Mouse (Mus musculus) left cerebral cortex, postnatal 25 days (tissue): ENCODE results near the gene Asb2. TPM values are rescaled to one million over a fixed set of nuclear protein-coding genes. Genes with fewer than 3 reads are reported as not detected.

ENCODE experiments used
- DNase-seq, 2 experiments: peaks; one replicate each; pipeline ENCODE4 v3.0.0; 2022; ENCODE audit warnings: low spot score in 2 of 2, mixed read lengths in 1 of 2
- intact Hi-C: fragments of 180-260 bp; cut with DNase I; formaldehyde crosslinking; loops from one replicate; pipeline ENCODE4 v1.15.1; 2025
- total RNA-seq, 2 experiments: library from RNA; stranded (reverse); gene quantifications; 2 replicates each; pipeline ENCODE4 v1.2.3; 2021

Asb2 gene
- total RNA-seq, 2 experiments from 2014 or later = 2.7 to 3.4 TPM

GRCm38 (mm10) chr12:103328448-103329191 lies 27.2 kb downstream of the Asb2 start:
- DNase-seq = no peak
- intact Hi-C loops = loop anchor here (5.0 kb wide), 1 partner anchor 39 kb away; no protein-coding TSS in a partner anchor

- DNase-seq = no peak
- intact Hi-C loops = loop anchor here (5.0 kb wide), 1 partner anchor 40 kb away; no protein-coding TSS in a partner anchor
Observed at GRCm38 (mm10) chr12:103327107-103327506, 28.7 kb downstream of the Asb2 start.

GRCm38 (mm10) chr12:103326569-103326968 lies 29.2 kb downstream of the Asb2 start:
- intact Hi-C loops = loop anchor here (5.0 kb wide), 1 partner anchor 41 kb away; no protein-coding TSS in a partner anchor
- no peak for DNase-seq

DNA sequence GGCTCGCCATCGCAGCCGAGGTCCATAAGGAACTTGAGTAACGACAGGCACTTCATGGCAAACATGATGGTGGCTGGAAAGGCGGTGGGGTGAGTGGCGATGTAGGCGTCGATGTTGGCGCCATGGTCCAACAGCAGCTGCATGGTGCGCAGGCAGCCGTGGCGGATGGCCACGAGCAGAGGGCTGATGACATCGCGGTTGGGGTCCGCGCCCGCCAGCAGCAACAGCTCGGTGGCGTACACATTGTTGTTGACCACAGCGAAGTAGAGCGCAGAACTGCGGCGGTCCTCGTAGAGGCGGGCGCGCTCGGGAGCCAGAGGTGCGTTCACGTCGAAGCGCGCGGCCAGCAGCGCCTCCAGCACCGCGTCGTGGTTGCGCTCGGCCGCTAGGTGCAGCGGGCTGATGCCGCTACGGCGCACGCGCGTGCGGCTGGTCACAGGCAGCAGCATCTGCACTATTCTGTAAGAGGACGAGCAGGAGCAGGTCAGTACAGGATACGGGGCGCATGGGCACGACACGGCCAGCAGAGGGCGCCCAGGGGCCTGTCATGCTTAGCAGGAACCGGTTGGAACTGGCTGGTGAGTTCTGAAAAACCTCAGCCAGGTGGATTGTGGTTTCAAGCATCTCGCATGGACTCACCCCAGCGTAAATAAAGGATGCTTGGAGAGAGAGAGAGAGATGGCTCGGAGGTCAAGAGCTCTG lies 30.5 kb downstream of the Asb2 start:
- intact Hi-C loops = loop anchor here (1.0 to 5.0 kb wide), 2 partner anchors 23 to 42 kb away; no protein-coding TSS in a partner anchor
- peak; percentile 85 to 91 for DNase-seq

GRCm38 (mm10) chr12:103322801-103323200 lies 33.0 kb downstream of the Asb2 start:
- DNase-seq = peak; percentile 54 to 56
- intact Hi-C loops = no loop called here

- intact Hi-C loops = no loop called here
Observed at GRCm38 (mm10) chr12:103315831-103316545, 39.8 kb downstream of the Asb2 start.

DNA sequence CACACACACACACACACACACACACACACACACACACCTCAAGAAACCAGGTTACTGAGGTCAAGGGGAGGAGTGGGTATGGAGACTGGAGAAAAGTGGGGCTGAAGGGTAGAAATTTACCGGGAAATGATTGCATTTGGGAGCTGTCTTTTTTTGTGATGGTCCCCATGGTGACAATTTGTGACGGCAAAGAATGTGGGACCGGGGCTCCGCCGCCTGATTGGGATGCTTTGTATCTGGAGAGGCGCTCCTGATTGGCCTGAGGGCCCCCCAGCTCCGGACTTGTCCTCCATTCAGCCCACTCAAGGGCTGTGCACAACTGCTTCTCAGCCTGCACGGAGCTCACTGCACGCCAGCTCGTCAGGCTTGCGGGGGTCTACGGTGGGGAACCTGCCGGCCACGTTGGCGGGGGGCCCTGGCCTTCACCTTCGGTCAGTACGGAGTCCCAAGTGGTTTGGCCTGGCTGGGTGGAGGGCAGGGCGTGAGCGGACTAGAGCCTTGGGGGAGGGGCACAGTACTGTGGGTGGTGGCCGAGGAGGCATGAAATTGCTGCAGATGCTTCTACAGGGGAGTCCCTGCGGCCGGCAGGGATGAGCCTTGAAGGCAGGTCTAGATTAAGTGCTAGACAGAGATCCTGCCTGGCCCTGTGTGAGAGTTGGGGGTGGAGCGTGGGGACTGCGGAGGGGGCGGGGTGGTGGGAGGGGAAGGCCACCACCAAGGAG lies 41.0 kb downstream of the Asb2 start:
- intact Hi-C loops = no loop called here
- DNase-seq = no peak

More at GRCm38 (mm10) chr12:103315831-103316545, 39.8 kb downstream of the Asb2 start:
- no peak for DNase-seq

DNA sequence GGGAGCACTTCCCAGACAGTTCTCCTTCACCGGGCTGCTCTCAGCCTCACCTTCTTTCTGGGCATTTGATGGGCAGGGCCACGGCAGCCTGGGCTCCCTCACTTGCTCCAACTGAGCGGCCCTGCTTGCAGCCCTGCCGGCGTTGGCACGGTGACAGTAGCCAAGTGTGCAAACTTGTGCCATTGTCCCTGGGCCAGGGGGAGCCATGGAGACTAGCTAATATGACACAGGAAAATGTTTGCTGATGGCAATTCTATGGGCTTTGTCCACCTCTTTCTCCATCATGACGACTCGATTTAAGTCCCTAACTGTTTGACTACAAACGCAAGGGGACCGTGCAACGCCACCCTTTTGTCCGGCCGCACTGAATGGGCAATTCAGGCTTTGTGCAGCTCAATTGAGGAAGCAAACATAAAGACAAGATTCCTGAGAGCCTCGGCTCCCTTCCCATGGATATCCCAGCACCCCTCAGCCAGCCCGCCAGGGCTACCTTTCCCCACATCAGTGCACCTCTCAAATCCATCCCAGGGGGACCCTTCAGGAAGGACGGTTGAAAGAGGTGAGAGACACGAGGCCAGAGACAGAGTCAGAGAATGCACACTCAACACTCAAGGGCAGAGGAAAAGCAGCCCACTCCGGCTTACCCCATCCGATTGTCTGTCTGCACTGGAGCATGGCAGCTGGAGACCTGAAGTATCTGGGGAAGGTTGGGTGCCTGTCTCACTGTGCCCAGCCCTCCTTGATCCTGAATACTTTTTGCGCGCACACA lies 41.7 kb downstream of the Asb2 start:
- no peak for DNase-seq
- intact Hi-C loops = no loop called here

DNA sequence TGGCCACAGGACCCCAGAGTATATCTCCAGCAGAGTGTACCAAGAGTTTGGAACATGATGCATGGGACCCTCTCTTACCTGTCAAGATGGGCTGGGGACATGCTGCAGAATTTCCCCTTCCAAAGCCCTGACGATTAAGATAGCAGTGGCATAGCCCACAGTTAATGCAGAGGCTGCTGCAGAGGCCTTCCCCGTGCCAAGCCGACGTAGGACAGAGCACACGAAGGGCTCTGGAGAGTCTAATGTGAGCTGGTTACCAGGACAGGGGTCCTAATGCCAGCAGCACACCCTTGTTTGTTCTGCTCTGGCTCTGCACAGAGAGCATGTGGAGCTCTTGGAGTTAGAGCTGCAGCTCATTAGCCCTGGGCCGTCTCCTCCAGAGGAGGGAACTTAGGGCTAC lies 42.5 kb downstream of the Asb2 start:
- DNase-seq = no peak
- intact Hi-C loops = no loop called here

DNA sequence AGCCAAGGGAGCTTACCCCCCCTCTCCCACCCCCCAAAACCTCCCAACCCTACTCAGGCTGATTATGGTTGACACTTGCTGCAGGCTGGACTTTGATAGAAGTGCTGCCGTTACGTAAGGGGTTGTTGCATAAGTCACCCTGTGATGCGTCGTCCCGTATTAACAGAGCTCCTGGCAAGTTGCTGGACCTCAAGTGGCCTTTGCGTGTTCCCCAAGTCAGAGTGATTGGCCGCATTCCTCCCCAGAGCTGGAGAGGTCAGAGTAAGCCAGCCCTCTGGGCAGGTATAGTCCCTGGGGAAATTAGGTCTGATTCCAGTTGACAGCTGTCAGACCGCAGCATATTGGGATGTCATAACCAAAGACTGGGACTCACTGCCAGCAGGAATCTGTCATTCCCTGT lies 43.9 kb downstream of the Asb2 start:
- intact Hi-C loops = no loop called here
- no peak for DNase-seq

- DNase-seq = no peak
- intact Hi-C loops = no loop called here
Observed at GRCm38 (mm10) chr12:103310744-103311267, 45.0 kb downstream of the Asb2 start, which contains the start of gene Fam181a. TSS of gene Fam181a (plus strand) at chr12:103310975.

- intact Hi-C loops = loop anchor here (2.0 kb wide), 1 partner anchor 164 kb away; no protein-coding TSS in a partner anchor
- no peak for DNase-seq
Observed at GRCm38 (mm10) chr12:103306720-103307119, 49.1 kb downstream of the Asb2 start.

DNA sequence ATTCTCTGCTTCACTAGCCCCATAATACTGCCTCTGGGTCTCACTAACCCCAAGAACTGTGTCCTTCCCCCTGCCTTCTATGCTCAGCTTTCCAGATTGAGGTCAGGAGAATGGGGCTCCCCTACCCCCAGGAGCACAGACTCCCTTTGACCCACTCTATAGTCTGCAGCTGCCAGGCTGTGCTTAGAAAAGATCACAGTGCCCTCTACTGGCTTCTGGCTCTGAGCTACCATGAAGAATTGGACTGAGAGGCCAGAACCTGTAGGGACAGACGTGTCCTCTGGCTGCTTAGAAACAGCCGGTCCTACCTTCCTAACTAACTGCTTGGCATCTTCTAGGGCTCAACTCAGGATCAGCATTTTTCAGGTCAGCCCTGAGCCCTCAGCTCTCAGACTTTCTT lies 49.6 kb downstream of the Asb2 start:
- intact Hi-C loops = loop anchor here (2.0 kb wide), 1 partner anchor 163 kb away; no protein-coding TSS in a partner anchor
- peak; percentile 26 to 36 for DNase-seq

GRCm38 (mm10) chr12:103302960-103303359 lies 52.8 kb downstream of the Asb2 start:
- intact Hi-C loops = no loop called here
- DNase-seq = no peak

DNA sequence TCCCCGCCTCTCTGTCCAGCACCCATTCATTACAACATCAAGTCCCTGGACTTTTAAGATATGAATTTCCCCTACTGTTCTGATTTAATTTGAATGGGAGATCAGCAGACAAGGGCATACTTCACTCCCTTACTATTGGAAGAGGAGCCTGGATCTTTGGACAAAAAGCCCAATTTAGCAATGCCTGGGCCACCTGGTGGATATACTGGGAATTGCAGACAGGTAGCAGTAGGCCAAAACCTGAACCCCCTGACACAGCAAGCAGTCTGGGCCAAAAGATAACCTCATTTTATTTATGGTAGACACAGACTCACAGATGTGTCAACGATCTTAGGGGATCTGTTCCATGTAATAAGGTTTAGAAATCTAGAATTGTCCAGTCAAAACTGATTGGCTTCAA lies 54.2 kb downstream of the Asb2 start:
- intact Hi-C loops = no loop called here
- DNase-seq = peak; percentile 54 to 66

GRCm38 (mm10) chr12:103300493-103300892 lies 55.3 kb downstream of the Asb2 start:
- no peak for DNase-seq
- intact Hi-C loops = no loop called here

DNA sequence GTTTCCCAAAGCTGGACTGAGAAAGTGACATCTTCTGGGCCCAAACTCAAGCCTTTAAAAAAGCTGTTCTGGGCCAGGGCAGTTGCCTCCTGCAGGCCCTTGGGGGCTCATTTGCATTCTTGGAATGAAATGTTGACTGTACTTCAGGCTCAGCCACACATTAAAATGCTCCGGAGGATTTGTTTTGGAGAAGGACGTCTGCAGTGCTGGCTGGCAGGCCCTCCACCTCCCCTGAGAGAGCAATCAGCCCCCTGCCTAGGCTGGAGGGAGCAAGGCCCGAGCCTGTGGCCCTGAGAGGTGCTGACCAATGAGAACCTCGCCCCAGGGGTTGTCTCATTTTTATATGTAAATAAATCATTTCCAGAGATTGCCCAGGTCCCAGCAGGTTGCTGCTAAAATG lies 59.5 kb downstream of the Asb2 start:
- no peak for DNase-seq
- intact Hi-C loops = no loop called here

GRCm38 (mm10) chr12:103292366-103292765 lies 63.4 kb downstream of the Asb2 start:
- intact Hi-C loops = no loop called here
- DNase-seq = no peak
